Mouse (Mus musculus): Measurements from ENCODE around the gene Cdk5rap2.

DNA sequence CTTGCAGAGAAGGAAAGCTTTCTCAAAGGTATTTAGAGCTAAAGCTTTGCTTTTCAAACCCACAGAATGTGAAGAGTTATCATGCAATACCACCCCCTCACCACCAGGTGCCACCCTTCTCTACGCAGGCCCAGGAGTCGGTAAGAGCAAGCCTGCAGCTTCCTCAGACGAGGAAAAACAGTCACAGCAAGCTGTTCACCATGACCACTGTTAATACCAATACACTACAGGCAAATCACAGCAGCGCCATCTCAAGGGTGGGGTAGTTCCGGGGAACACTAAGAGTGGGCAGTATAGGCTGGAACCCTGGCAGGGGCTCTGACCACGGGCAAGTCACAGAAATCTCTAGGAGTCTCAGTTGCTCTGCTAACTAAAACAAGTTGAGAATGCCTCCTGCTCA is 145.0 kb downstream of the Cdk5rap2 start:
- TF ChIP-seq CTCF (IDR thresholded peaks at IDR 0.05; ENCODE audit: extremely low read depth, insufficient read depth, insufficient read length, insufficient replicate concordance) (peak; percentile 58; the same call in 1 of the 2 replicates), POLR2A (IDR thresholded peaks at IDR 0.05; ENCODE audit: low read depth, low read length) (no peak)
